Mouse (Mus musculus) cerebellum, adult 2 months (tissue): ENCODE measurements at regions not wholly inside any gene's neighbourhood (a gene's known extent, or its start where the extent isn't known, plus 50 kb on each side); places are given as distances from the start of the nearest gene placed in this dataset.

ENCODE experiments used
- DNase-seq, 2 experiments: peaks; one replicate each; pipeline ENCODE4 v3.0.0; 2021
- H3K27ac ChIP-seq: fragments of 200-500 bp; 2 replicates; pipeline ENCODE4 v1.5.1; 2012; ENCODE audit warnings: low read length, control low read depth, inconsistent platforms; ENCODE audit not compliant: insufficient read depth
- H3K27me3 ChIP-seq: fragments of 200-500 bp; 2 replicates; pipeline ENCODE4 v1.6.1; 2012; ENCODE audit warnings: inconsistent platforms, mild to moderate bottlenecking, low read length, moderate library complexity; ENCODE audit not compliant: control insufficient read depth, insufficient read depth
- H3K4me1 ChIP-seq: fragments of 200-500 bp; 2 replicates; pipeline ENCODE4 v1.6.1; 2011; ENCODE audit warnings: low read length; ENCODE audit not compliant: control insufficient read depth, insufficient read depth
- H3K4me3 ChIP-seq: fragments of 200-500 bp; replicated peaks from 2 replicates; pipeline ENCODE3; 2011; ENCODE audit warnings: mild to moderate bottlenecking, low read depth, low read length, control low read depth; ENCODE audit not compliant: insufficient read depth
- CTCF ChIP-seq: fragments of 200-500 bp; IDR thresholded peaks from 2 replicates; pipeline ENCODE4 v1.5.1; 2011; ENCODE audit warnings: low read depth, mild to moderate bottlenecking, control low read depth, low read length, moderate library complexity, borderline replicate concordance; ENCODE audit not compliant: insufficient read depth
- POLR2A ChIP-seq: fragments of 200-500 bp; IDR thresholded peaks from 2 replicates; pipeline ENCODE4 v1.6.1; 2011; ENCODE audit warnings: low read length, control low read depth, borderline replicate concordance; ENCODE audit not compliant: insufficient read depth
- WGBS: fragments of 180-500 bp; shearing (Covaris S2); methylation state at CpG from one replicate; pipeline ENCODE4 v1.1.7; 2018; 5-methylcytosine and 5-hydroxymethylcytosine counted together

GRCm38 (mm10) chr9:25870260-25870659 lies 388.9 kb downstream of the Eepd1 start:
- no peak for TF ChIP-seq CTCF
- no peak for TF ChIP-seq POLR2A
- H3K27me3 ChIP-seq: no peaks in the 10 kb centered on the region
- H3K27ac ChIP-seq: no peak overlapping the region
- H3K4me3 ChIP-seq: no peak overlapping the region
- no peak for DNase-seq
- 61% methylated on average over 2 of the region's 2 CpGs for WGBS
- no peaks in the 10 kb centered on the region for H3K4me1 ChIP-seq

- Histone ChIP-seq H3K27me3 (no peaks in the 10 kb centered on the region), H3K27ac (no peak overlapping the region), H3K4me1 (no peaks in the 10 kb centered on the region), H3K4me3 (no peak overlapping the region)
- no peak for TF ChIP-seq CTCF
- TF ChIP-seq POLR2A: no peak
- DNase-seq: no peak
Measured at GRCm38 (mm10) chr9:25896333-25896905, 415.1 kb downstream of the Eepd1 start.
